Mouse (Mus musculus) forebrain, embryonic 15.5 days (tissue): Measurements from ENCODE around the gene Btbd7. TPM values are rescaled to one million over a fixed set of nuclear protein-coding genes. Genes with fewer than 3 reads are reported as not detected.
A peak's percentile ranks its signal among the peaks of the same experiment; 100 is the strongest.

ENCODE experiments used
- ATAC-seq: fragments of 200-750 bp; cut with Nextera tagmentation; replicated peaks from 2 replicates; pipeline ENCODE4 v1.8.0; 2017; ENCODE audit warnings: mild to moderate bottlenecking, moderate TSS enrichment, moderate library complexity
- H3K27ac ChIP-seq: fragments of 300-500 bp; sonication (generic); replicated peaks from 2 replicates; pipeline ENCODE4 v1.5.1; 2015; ENCODE audit warnings: mild to moderate bottlenecking, inconsistent platforms
- H3K27me3 ChIP-seq: fragments of 300-500 bp; sonication (generic); 2 replicates; pipeline ENCODE4 v1.6.1; 2015; ENCODE audit warnings: inconsistent platforms
- H3K36me3 ChIP-seq: fragments of 300-500 bp; sonication (generic); 2 replicates; pipeline ENCODE4 v1.6.1; 2015; ENCODE audit warnings: mild to moderate bottlenecking, inconsistent platforms
- H3K4me1 ChIP-seq: fragments of 300-500 bp; sonication (generic); 2 replicates; pipeline ENCODE4 v1.6.1; 2015; ENCODE audit warnings: inconsistent platforms
- H3K4me2 ChIP-seq: fragments of 300-500 bp; sonication (generic); replicated peaks from 2 replicates; pipeline ENCODE4 v1.6.1; 2015; ENCODE audit warnings: mild to moderate bottlenecking, inconsistent platforms
- H3K4me3 ChIP-seq: fragments of 300-500 bp; sonication (generic); 2 replicates; pipeline ENCODE4 v1.5.1; 2015; ENCODE audit warnings: mild to moderate bottlenecking, inconsistent platforms
- H3K9ac ChIP-seq: fragments of 300-500 bp; sonication (generic); replicated peaks from 2 replicates; pipeline ENCODE4 v1.6.1; 2015; ENCODE audit warnings: mild to moderate bottlenecking, inconsistent platforms
- H3K9me3 ChIP-seq: fragments of 300-500 bp; sonication (generic); 2 replicates; pipeline ENCODE4 v1.6.1; 2016; ENCODE audit warnings: inconsistent platforms
- WGBS: fragments of 180-500 bp; shearing (Covaris S2); methylation state at CpG from one replicate; pipeline ENCODE4 v1.1.7; 2015; ENCODE audit warnings: mixed read lengths; 5-methylcytosine and 5-hydroxymethylcytosine counted together
- polyA plus RNA-seq: library from polyadenylated mRNA; unstranded; fragments of >200 nt; fragmentation: Nextera tagmentation; extraction: Ambion mirVana; gene quantifications from 2 replicates; pipeline ENCODE4 v1.2.1, GENCODE M21; 2015

The Btbd7 gene
- polyA plus RNA-seq, 1 experiment from 2014 or later: 19.7 TPM

DNA sequence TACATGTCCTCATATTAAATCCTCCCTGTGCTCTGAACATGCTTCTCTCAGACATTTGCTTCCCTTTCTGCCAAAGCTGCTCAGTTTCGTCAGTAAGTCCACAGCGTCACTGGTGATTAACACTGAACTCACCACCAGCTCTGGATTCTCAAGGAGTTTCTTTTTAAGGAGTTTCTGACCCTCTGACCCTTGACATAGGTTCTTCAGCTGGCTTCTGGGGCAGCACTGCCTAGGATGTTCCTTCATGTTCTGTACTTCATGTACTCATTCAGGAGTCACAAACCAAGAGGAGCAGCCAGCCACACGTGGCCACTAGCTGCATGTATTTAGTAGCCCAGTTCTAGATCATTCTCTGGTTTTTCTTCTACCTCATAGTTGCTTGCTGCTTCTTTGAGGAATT lies 130.0 kb downstream of the Btbd7 start:
- ATAC-seq: no peak
- WGBS: 91% methylated on average over 3 of the region's 3 CpGs

GRCm38 (mm10) chr12:102744839-102745238 lies 133.4 kb downstream of the Btbd7 start:
- Histone ChIP-seq H3K36me3 (peaks cover 9% of the 10 kb centered on the region; the same call in 1 of the 2 replicates), H3K4me3 (0 out of 2 replicates have a peak overlapping the region, but pooled peaks have one; percentile 74), H3K9ac (no peak overlapping the region)

More for the DNA sequence above, 130.0 kb downstream of the Btbd7 start:
- Histone ChIP-seq H3K36me3 (peaks cover 9% of the 10 kb centered on the region; the same call in 1 of the 2 replicates), H3K4me1 (peaks cover 11% of the 10 kb centered on the region), H3K4me3 (no peak overlapping the region), H3K9me3 (no peaks in the 10 kb centered on the region), H3K27me3 (no peaks in the 10 kb centered on the region), H3K4me2 (no peak overlapping the region), H3K27ac (no peak overlapping the region), H3K9ac (no peak overlapping the region)

DNA sequence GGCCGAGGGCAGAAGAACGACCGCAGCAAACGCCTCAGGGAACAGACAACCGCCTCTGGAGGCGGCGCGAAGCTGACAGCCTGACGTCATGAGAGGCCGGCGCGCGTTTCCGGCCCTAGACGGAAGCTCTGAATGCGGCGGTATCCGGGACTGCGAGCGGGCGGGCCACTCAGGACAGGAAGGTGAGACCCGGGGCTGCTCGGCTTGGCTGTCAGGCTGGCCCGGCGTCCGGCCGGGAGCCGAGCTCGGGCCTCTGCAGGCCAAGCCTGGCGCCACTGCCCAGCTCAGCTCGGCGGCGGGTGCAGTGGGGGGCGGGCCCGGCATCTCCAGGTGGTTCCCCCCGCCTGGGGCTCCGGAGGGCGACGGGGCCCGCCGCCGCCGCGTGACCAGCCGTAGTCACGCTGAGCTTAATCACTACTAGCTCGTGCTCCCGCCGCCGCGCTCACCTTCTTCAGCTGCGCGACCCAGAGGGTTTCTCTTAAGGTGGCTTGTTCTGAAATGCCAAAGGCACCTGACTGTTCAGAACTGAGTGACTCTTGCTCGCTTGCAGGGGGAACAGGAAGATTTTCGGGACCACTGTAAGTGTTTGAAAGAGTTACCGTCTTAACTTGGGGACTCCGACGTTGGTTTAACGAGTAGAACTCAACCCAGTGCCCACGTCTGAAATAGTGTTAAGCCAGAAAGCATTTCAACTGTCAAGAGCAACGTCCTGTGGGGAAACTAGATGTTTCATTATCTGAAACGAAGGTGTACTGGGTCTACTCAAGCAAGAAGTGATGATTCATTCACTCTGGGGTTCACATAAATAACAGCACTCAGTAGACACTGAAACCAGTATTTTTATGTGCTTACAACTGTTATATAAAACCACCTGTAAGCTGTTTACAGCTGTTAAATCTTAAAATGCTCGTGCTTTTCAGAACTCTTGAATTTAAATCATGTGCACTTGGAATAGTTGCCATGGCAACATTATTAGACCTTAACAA lies 134.4 kb downstream of the Btbd7 start, which contains the start of the genes Moap1 and Tmem251:
Gene Moap1 (minus strand): TSS at position 73 of the 986 bp plus-strand sequence.
Gene Tmem251 (plus strand): TSS at position 174 of the 986 bp plus-strand sequence.
- ATAC-seq: peak; percentile 98
- peaks cover 9% of the 10 kb centered on the region; the same call in 1 of the 2 replicates for H3K36me3 ChIP-seq
- under 1% methylated on average over 58 of the region's 63 CpGs for WGBS

More at GRCm38 (mm10) chr12:102744839-102745238, 133.4 kb downstream of the Btbd7 start:
- Histone ChIP-seq H3K9me3 (no peaks in the 10 kb centered on the region), H3K27ac (no peak overlapping the region), H3K27me3 (no peaks in the 10 kb centered on the region), H3K4me2 (peak overlapping the region; percentile 86; the same call in 1 of the 2 replicates), H3K4me1 (peaks cover 26% of the 10 kb centered on the region)
- ATAC-seq: no peak
- 53% methylated on average over 6 of the region's 6 CpGs for WGBS

DNA sequence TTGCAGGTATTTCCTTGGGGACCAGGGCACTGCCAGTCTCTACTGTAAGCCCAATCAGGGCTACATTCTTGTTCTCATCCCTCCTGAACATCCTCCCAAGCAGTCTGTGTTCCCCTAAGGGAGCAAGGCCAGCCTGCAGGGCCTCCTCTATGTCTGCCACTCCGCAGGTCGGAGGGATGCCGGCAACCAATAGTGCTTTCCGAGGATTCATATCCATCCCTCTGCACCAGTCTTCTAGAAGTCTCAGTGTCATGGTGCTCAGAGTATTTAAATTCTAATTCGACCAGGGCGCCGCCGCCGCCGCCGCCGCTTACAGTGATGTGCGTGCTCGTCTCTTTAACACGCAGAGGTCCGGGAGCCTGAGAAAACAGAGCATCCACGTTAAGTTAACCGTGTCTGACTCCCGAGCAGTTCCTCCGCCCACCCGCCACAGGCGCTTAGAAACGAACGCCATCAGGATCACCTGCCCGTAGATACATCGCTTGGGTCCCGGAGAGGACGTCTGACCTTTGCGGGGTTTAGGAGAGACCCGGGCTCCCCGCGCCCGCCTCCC lies 135.2 kb downstream of the Btbd7 start:
- no peaks in the 10 kb centered on the region for H3K9me3 ChIP-seq
- H3K4me2 ChIP-seq: peak overlapping the region; percentile 86
- H3K4me1 ChIP-seq: peaks cover 26% of the 10 kb centered on the region
- H3K27ac ChIP-seq: peak overlapping the region; percentile 92
- no peaks in the 10 kb centered on the region for H3K27me3 ChIP-seq
- H3K36me3 ChIP-seq: peaks cover 5% of the 10 kb centered on the region; the same call in 1 of the 2 replicates
- peak overlapping the region; percentile 74 for H3K4me3 ChIP-seq
- under 1% methylated on average over 33 of the region's 33 CpGs for WGBS
- peak overlapping the region; percentile 83 for H3K9ac ChIP-seq
- ATAC-seq: peak; percentile 79; the same call in 1 of the 2 replicates

More for the DNA sequence above, 134.4 kb downstream of the Btbd7 start, which contains the start of the genes Moap1 and Tmem251:
- H3K9me3 ChIP-seq: no peaks in the 10 kb centered on the region
- H3K4me3 ChIP-seq: peak within 1 kb of the TSS; percentile 74
- H3K4me2 ChIP-seq: peak within 1 kb of the TSS; percentile 86
- peak within 1 kb of the TSS; percentile 83 for H3K9ac ChIP-seq
- H3K4me1 ChIP-seq: peaks cover 26% of the 10 kb centered on the region
- peak within 1 kb of the TSS; percentile 92 for H3K27ac ChIP-seq
- H3K27me3 ChIP-seq: no peaks in the 10 kb centered on the region

GRCm38 (mm10) chr12:102742056-102742455 lies 136.2 kb downstream of the Btbd7 start:
- Histone ChIP-seq H3K4me1 (peaks cover 26% of the 10 kb centered on the region), H3K27ac (no peak overlapping the region), H3K27me3 (no peaks in the 10 kb centered on the region), H3K4me3 (no peak overlapping the region), H3K9me3 (no peaks in the 10 kb centered on the region), H3K4me2 (0 out of 2 replicates have a peak overlapping the region, but pooled peaks have one; percentile 86), H3K36me3 (peaks cover 4% of the 10 kb centered on the region; the same call in 1 of the 2 replicates), H3K9ac (no peak overlapping the region)
- ATAC-seq: no peak
- 89% methylated on average over 7 of the region's 7 CpGs for WGBS

GRCm38 (mm10) chr12:102740285-102740684 lies 138.0 kb downstream of the Btbd7 start:
- 67% methylated on average over 3 of the region's 3 CpGs for WGBS
- Histone ChIP-seq H3K9ac (no peak overlapping the region), H3K4me3 (no peak overlapping the region), H3K27me3 (no peaks in the 10 kb centered on the region), H3K4me1 (peaks cover 26% of the 10 kb centered on the region), H3K4me2 (no peak overlapping the region), H3K9me3 (no peaks in the 10 kb centered on the region), H3K27ac (no peak overlapping the region), H3K36me3 (no peaks in the 10 kb centered on the region)
- ATAC-seq: no peak

DNA sequence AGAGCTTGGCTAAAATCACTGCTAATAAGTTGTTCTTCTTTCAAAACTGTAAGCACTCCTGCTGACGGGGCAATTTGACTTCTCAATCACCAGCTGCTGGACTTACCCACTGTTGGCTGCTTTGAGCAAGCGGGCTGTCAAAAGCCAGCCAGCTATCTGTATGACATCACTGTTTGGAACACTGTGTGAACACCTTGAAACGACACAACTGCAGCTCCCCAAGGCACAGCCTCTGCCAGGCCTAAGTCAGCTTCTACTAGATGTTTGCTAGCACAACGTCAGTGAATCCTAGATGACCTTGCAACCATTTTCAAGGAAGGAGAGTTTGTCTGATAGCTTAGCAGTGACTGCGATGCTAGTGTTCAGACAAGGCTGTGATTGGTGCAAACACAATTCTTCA lies 139.2 kb downstream of the Btbd7 start:
- 73% methylated on average over 5 of the region's 5 CpGs for WGBS
- no peaks in the 10 kb centered on the region for H3K27me3 ChIP-seq

DNA sequence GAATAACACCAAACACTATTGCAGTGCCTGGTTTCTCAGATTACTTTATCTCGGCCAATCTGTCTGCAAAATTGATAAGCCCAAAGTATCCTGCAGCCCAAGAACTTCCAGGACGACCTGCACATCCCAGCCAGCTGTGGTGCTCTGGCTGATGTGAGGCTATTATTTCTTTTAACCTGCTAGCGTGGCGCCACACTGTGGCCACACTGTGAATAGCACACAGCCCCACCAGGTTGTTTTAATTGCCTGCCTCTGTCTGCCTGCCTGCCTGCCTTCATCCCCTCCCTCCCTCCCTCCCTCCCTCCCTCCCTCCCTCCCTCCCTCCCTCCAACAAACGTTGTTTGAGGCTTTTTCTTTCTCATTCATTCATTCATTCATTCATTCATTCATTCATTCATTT lies 144.9 kb downstream of the Btbd7 start:
- Histone ChIP-seq H3K36me3 (no peaks in the 10 kb centered on the region), H3K9me3 (no peaks in the 10 kb centered on the region), H3K9ac (no peak overlapping the region), H3K27me3 (no peaks in the 10 kb centered on the region), H3K27ac (no peak overlapping the region), H3K4me1 (peaks cover 22% of the 10 kb centered on the region), H3K4me3 (no peak overlapping the region), H3K4me2 (no peak overlapping the region)
- WGBS: 18% methylated on average over 4 of the region's 5 CpGs
- no peak for ATAC-seq

More for the DNA sequence above, 139.2 kb downstream of the Btbd7 start:
- H3K4me3 ChIP-seq: no peak overlapping the region
- H3K9ac ChIP-seq: no peak overlapping the region
- peaks cover 17% of the 10 kb centered on the region for H3K4me1 ChIP-seq
- no peak for ATAC-seq
- H3K36me3 ChIP-seq: no peaks in the 10 kb centered on the region
- H3K4me2 ChIP-seq: no peak overlapping the region
- no peak overlapping the region for H3K27ac ChIP-seq
- no peaks in the 10 kb centered on the region for H3K9me3 ChIP-seq

DNA sequence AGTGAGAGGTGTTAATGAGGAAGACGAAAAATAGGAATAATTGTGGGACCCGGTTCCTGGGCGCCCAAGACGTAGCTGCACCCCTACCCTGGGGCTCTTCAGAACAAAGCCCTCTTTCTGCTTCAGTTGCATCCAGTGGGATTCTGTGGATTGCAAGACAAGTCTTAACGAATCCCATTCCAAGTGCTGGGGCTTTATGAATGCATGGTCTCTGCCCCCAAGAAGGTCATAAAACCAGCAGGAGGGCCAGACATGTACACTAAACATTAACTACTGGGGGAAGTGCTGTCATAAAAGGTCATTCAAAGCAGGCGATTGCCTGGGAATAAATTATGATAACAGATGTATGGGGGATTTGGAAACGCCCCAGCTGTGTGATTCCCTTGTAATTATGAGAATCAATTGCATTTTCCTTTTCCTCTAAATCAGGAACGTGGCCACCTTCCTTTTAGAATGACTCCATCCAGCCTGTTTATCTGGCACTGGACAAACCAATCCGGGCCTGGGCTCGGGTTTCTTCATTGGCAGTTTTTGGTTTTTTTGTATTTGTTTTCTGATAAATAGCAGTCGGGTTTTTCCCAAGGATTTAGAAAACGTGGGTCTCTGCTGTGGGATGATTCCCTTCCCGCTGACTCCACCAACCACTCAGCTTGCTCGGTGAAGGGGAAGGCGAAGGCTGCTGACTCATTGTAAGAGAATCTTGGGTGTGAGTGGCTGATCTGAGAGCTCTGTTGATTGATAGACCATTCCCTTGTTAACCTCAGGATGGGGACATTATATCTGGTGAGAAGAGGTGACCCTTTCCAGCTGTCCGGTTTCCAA lies 147.3 kb downstream of the Btbd7 start:
- WGBS: 9% methylated on average over 16 of the region's 16 CpGs
- ATAC-seq: peak; percentile 72
- H3K4me1 ChIP-seq: peaks cover 22% of the 10 kb centered on the region

More for the DNA sequence above, 147.3 kb downstream of the Btbd7 start:
- Histone ChIP-seq H3K4me3 (peak overlapping the region; percentile 25), H3K36me3 (no peaks in the 10 kb centered on the region), H3K27me3 (no peaks in the 10 kb centered on the region), H3K9me3 (no peaks in the 10 kb centered on the region), H3K4me2 (peak overlapping the region; percentile 44), H3K9ac (peak overlapping the region; percentile 27; the same call in 1 of the 2 replicates), H3K27ac (peak overlapping the region; percentile 88)
